Comparison of ENCODE assay signal across 10 mouse cellular contexts in the genomic region with DNA sequence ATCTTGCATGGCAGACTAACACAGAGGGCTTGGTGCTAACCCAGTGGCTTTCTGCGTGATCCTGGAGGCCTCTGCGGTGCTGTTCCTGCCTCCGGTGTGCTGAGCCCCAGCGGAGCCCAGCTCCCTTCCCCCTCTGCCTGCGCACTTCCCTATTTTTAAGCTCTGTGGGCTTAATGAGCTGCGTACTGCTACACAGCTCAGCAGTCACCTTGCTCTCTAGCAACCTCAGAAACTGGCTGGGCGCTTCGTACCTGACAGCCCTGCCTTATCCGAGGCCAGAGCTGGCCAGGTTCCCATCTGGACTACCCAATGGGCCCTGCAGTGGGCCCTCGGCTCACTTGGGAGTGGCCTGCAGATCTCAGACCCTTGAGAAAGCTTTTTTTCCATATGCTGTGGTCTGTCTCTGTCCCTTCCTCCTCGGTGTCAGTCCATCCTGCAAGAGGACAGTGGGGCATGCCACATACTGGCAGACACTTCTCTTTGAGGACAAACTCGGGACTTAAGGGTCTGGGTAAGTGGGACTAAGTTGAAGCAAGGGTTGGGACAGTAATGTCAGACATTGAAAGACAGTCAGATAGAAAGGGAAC.
DNase-seq lines count a peak whose midpoint lies in the region; ATAC-seq lines count a peak whose summit lies in the region.
"Had no signal": no experiment of that assay in that cellular context is flagged by ENCODE, and none has a peak within 500 bp of the region (broad histone marks: within the 10 kb centered on the region; RNA-seq: fewer than 3 reads in every experiment).

No protein-coding gene starts in this region.

- no peak overlapping the region for H3K9ac ChIP-seq in heart, embryonic 15.5 days
- no peak overlapping the region for H3K9ac ChIP-seq in hindbrain, embryonic 16.5 days (ENCODE audit: low read depth, low read length)
- H3K9ac ChIP-seq: liver, embryonic 13.5 days had no signal

- H3K27me3 ChIP-seq in heart, embryonic 15.5 days, result peaks cover 4% of the 10 kb centered on the region; the same call in 1 of the 2 replicates
- H3K27me3 ChIP-seq in heart, embryonic 10.5 days (ENCODE audit: insufficient read depth, poor library complexity, severe bottlenecking), result peaks cover 55% of the 10 kb centered on the region; the same call in 1 of the 2 replicates
- H3K27me3 ChIP-seq in hindbrain, embryonic 16.5 days (replicated peaks; ENCODE audit: control insufficient read depth, insufficient read depth, low read length), result no peaks in the 10 kb centered on the region

- 0 out of 2 replicates have a peak, but pooled peaks cover 8% of the 10 kb centered on the region for H3K4me1 ChIP-seq in heart, embryonic 15.5 days (replicated peaks)
- peaks cover 13% of the 10 kb centered on the region; the same call in 1 of the 2 replicates for H3K4me1 ChIP-seq in heart, embryonic 10.5 days
- no peaks in the 10 kb centered on the region; the same call in 1 of the 2 replicates for H3K4me1 ChIP-seq in hindbrain, embryonic 16.5 days (ENCODE audit: control insufficient read depth, insufficient read depth, low read depth, low read length)

- H3K4me3 ChIP-seq in heart, embryonic 15.5 days, result no peak overlapping the region
- no peak overlapping the region for H3K4me3 ChIP-seq in heart, embryonic 10.5 days
- no peak overlapping the region for H3K4me3 ChIP-seq in hindbrain, embryonic 16.5 days (ENCODE audit: low read length)
- H3K4me3 ChIP-seq: liver, embryonic 13.5 days; myocyte had no signal

- intact Hi-C loops in left cerebral cortex, postnatal 10 days (cut with DNase I), result no loop called here
- intact Hi-C loops in gastrocnemius, postnatal 14 days (cut with DNase I; ENCODE audit: low total_unique reads), result no loop called here

- 0 out of 2 replicates have a peak, but pooled peaks have one; percentile 38 for ATAC-seq in heart, embryonic 15.5 days (replicated peaks; ENCODE audit: insufficient number of reproducible peaks, insufficient read depth, low FRiP score, low read depth)
- peak; percentile 50; the same call in 1 of the 2 replicates for ATAC-seq in hindbrain, embryonic 16.5 days

- 42% methylated on average over 12 of the region's 12 CpGs for WGBS in heart, embryonic 15.5 days
- WGBS in heart, embryonic 10.5 days, result 59% methylated on average over 12 of the region's 12 CpGs
- WGBS in hindbrain, embryonic 16.5 days, result 50% methylated on average over 12 of the region's 12 CpGs

- H3K4me2 ChIP-seq in heart, embryonic 15.5 days, result no peak overlapping the region
- H3K4me2 ChIP-seq in hindbrain, embryonic 16.5 days (ENCODE audit: low read length), result no peak overlapping the region
- H3K4me2 ChIP-seq: liver, embryonic 13.5 days had no signal

- H3K36me3 ChIP-seq in heart, embryonic 15.5 days, result no peaks in the 10 kb centered on the region
- no peaks in the 10 kb centered on the region for H3K36me3 ChIP-seq in heart, embryonic 10.5 days
- no peaks in the 10 kb centered on the region for H3K36me3 ChIP-seq in hindbrain, embryonic 16.5 days (ENCODE audit: control insufficient read depth, insufficient read depth, low read length)
- H3K36me3 ChIP-seq: liver, embryonic 13.5 days had no signal

- no peak overlapping the region for H3K27ac ChIP-seq in heart, embryonic 15.5 days
- no peak overlapping the region; the same call in 1 of the 2 replicates for H3K27ac ChIP-seq in heart, embryonic 10.5 days
- H3K27ac ChIP-seq in hindbrain, embryonic 16.5 days (ENCODE audit: low read depth, low read length), result no peak overlapping the region
- H3K27ac ChIP-seq: liver, embryonic 13.5 days had no signal

- DNase-seq in heart, embryonic 10.5 days (ENCODE audit: low spot score), result no peak
- peak; percentile 41 for DNase-seq in right cerebral cortex, adult 18-20 months
- DNase-seq in right cerebral cortex, postnatal 4 days, result no peak
- peak; percentile 36 to 54 for DNase-seq in spleen, postnatal 36 days (ENCODE audit: low spot score in 2 of 2)
- DNase-seq in left cerebral cortex, postnatal 10 days (ENCODE audit: extremely low spot score in 1 of 2, low spot score in 2 of 2), result no peak
- no peak for DNase-seq in gastrocnemius, postnatal 14 days
- DNase-seq: liver, embryonic 13.5 days had no signal

- H3K9me3 ChIP-seq in heart, embryonic 15.5 days (replicated peaks), result no peaks in the 10 kb centered on the region
- no peaks in the 10 kb centered on the region for H3K9me3 ChIP-seq in heart, embryonic 10.5 days
- no peaks in the 10 kb centered on the region for H3K9me3 ChIP-seq in hindbrain, embryonic 16.5 days (ENCODE audit: control insufficient read depth, low read length)
- H3K9me3 ChIP-seq: liver, embryonic 13.5 days had no signal

Comparison
In these comparisons a context has a peak if more than half of its experiments do, and no peak if none do; other contexts are left out.
1. DNase-seq: peak in right cerebral cortex, adult 18-20 months (single experiment) and spleen, postnatal 36 days (2 of 2); none in heart, embryonic 10.5 days (single experiment), right cerebral cortex, postnatal 4 days (single experiment), left cerebral cortex, postnatal 10 days (0 of 2) and gastrocnemius, postnatal 14 days (single experiment).